Mouse (Mus musculus) NIH3T3 (cell line): ENCODE measurements at regions not wholly inside any gene's neighbourhood (a gene's known extent, or its start where the extent isn't known, plus 50 kb on each side); places are given as distances from the start of the nearest gene placed in this dataset.

ENCODE experiments used
- DNase-seq: peaks from one replicate; pipeline ENCODE4 v3.0.0-alpha.2; 2012; ENCODE audit warnings: low read depth

DNA sequence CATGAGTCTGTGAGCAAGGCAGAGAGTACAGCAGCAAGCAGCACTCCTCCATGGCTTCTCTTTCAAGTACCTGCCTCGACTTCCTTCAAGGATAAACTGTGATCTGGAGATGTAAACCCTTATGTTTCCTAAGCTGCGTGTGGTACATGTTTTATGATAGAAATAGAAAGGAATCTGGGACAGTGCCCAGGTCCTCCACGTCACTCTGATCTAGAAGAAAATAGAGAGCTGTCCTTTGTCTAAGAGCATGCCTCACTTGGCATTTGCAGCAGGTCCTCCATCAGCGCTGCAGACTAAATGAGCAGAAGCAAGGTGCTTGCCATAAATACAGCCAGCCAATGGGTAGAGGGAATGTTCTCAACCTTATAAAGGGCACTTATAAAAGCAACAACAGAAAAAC, 156.3 kb upstream of the Zfp618 start:
- DNase-seq = peak; percentile 47

DNA sequence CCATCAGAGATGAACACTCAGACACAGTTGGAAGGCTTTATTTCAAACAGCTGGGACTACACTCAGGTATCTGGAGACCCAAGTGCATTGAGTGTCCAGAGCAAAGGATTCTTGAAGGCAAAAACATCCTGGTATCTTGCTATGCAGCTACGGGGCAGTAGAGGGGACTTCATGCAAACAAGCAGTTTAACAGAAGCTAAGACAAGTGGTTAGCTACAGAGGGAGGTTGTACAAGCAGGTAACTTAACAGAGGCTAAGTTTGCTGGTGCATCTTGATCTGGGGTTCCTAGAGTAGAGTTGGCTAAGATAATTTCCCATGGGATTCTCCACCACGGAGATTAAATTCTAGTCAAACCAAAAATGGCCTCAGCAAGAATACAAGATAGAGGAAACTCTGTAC, 145.5 kb upstream of the Zfp618 start:
- no peak for DNase-seq

DNA sequence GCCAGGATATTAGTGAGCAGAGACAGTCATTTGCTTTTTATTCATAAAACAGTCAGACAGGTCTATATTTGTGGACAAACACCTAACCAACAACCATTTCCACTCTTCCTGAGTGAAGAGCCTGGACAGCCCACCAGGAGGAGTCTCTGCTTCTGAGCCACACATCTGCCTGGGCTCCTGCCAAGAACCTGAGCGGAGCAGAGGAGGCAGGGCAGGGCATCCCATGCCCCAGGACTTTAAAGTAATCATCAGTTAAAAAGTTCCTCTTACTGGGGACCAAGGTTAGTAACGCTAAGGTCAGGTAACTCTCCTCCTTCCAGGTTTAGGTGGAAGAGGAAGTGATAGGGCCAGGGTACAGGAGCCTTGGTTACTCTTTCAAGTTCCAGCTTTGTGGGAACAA, 144.1 kb upstream of the Zfp618 start:
- DNase-seq = peak; percentile 43

DNA sequence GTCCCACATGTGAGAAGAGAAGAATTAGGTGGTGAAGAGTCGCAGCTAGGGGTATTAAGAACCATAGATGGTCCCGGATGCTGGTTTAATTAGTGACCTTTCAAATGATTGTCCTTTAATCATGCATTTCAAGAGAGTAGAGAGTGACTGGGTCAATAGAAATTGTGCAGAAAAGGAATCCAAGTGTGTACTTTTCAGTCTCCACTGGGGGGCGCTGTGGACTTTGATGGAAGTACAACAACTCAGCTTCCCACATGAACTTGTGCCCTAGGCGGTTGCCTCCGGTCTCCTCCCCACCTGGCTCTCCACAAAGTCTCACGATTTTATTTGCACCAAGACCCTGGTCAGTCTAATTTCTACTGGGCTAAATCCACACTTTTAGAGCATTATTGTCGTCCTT, 142.8 kb upstream of the Zfp618 start:
- DNase-seq = peak; percentile 72

DNA sequence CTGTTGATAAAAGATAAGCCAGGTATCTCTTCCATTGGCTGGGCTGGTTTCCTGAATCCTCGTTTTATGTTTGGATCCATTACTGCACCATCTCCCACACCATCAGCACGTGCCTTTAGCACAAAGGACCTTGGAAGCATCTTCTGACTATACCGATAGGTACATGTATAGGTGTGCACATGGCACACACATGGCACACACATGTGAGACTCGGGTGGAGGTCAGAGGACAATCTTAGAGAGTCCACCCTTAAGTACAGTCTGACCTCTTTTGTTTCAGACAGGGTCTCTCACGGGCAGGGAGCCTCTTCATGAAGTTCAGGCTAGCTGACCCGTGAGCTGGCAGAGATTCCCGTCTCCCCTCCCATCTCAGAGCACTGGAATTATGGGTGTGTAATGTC, 142.3 kb upstream of the Zfp618 start:
- no peak for DNase-seq

DNA sequence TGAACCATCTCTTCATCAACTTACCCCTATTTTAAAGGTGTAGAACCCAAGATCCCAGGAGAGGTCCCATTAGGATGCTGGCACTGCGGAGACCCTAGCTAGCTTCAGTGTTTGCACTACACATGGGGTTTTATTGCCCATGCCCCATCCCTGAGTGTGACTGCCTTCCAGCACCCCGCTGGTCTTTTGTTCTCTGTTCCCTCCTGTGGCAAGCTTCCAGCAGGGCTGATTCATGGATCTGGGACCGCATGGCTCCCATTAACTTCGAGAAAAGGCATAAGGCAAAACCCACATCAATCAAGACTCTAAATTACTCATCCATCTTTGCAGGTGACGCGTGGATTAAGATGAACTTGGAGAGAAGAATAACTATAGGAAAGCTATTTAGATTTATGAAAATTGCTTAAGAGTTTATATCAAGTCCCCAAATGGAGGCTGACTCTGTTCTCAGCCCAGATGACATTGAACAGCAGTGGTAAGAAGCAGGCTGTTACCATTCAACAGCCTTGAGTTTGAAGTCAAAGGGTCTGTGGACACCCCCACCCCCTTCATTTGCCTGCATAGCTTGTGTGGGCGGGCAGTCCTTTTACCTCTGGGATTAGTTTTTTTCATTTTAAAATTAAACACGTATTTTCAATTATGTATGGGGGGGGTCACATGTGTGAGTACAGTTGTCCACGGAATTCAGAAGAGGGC, 141.7 kb upstream of the Zfp618 start:
- DNase-seq = peak; percentile 83

DNA sequence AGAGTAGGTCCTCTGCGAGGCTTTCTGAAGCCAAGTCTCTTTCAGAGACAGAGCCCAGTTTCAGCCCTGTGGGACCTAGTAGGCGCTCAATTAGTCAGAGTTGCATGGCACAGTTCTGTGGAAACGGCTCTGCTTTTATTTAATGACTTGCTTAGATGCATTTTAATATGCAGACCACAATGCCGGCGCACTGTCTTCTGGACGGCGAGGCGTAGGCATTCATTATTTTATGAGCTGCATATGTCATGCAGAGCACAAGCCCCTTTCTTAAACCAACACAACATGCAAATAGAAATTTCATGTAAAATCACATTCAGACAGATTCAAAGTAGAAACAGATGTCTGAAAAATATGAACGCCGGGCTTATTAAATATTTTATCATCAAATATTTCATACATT, 140.8 kb upstream of the Zfp618 start:
- DNase-seq = no peak

DNA sequence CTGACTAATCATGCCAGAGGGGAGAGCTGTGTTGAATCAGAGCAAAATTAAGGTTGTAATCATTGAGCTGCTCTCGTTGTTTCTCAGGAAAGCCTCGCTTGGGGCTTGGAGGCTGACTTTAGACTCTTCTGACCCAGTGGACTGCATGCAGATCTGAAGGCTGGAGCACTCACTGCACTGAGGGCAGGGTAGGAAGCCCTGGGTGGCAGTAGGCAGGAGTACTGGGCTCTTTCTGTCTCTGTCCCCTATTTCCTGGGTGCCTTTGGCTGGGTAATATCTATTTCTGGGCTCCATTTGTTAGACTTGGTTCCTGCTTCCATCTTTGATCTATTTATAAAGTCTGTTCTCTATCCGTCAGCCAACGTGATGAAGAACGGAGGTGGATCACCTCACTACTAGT, 140.1 kb upstream of the Zfp618 start:
- no peak for DNase-seq

DNA sequence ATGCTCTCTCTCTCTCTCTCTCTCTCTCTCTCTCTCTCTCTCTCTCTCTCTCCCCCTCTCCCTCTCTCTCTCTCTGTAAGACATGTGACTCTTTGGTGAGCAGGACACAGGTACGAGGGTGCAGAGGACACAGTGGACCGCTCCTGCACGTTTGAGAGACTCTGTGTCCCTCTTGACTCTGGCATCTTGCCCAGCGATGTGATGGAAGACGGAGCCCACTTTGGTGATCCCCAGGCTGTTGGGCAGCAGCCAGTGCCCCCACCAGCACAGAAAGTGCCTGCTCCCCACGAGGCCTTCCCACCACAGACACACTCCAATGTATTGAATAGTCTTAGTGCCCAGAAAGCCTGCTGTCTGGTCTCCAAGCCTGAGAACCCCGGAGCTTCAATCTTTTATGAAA, 136.4 kb upstream of the Zfp618 start:
- DNase-seq = no peak

DNA sequence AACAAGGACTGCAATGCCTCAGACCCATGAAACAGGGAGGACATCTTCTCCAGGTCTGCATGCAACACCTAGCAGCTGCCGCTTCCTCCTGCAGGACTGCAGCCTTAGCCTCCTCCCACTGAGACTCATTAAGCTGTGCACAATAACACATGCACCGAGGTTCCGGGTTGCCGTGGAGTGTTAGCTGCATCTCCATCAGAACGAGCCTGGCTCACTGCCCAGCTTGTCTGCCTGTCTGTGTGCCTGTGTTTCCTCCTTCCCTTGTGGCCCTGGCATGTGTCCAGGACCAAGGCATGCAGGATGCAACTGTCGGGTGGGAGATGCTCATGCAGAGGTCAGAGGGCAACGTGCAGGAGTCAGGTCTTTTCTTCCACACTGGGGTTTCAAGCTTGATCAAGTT, 131.4 kb upstream of the Zfp618 start:
- DNase-seq = peak; percentile 21

DNA sequence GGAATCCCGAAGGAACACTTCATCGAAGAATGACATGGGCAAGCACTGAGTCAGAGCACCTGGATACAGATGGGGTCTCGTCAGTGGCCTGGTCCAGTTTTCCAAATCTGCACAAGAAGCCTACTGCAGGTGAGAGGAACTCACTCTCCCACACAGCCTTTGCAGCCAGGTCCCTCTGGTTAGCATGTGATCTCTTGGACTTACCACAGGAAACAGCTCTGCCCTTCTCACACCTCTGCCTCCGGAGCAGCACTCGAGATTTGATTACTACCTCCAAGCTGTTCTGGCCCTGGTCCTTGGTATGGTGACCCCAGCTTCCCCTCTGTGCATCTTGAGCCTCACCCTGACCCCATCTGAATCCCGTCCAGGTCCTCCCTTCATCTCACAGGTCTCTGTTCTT, 128.5 kb upstream of the Zfp618 start:
- DNase-seq = no peak

DNA sequence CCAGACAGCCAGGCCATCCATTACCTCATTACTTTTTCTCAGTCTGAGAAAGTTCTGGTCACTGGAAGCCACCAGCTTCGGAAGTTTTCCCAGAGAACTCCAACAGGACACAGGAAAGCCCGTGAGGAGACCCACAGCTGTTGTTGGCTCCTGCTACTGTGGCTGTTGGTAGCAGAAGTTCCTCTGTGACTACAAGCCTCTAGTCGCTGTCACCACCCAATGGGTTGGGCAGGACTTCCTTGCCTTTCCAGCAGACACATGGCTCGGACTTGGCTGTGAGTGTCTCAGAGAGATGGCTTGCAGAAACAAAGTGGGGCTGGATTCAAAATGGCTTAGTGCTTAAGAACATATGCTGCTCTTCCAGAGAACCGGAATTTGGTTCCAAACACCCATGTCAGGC, 114.8 kb upstream of the Zfp618 start:
- no peak for DNase-seq

DNA sequence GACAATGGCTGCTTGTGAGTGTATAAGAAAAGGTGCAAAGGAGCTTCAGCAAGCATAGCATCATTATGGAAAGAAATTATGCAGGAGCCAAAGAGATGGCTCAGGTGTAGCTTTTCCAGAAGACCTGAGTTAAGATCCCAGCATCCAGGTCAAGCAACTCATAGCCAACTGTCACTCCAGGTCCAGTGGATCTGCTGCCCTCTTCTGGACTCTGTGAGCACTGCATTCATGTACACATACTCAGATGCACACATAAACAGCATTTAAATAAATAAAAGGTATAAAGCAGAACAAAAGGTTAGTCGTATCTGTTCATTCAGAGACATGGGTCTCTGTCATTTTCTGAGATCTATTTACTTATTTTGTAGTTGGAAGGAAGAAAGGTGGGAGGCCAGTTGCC, 112.0 kb upstream of the Zfp618 start:
- DNase-seq = peak; percentile 32

DNA sequence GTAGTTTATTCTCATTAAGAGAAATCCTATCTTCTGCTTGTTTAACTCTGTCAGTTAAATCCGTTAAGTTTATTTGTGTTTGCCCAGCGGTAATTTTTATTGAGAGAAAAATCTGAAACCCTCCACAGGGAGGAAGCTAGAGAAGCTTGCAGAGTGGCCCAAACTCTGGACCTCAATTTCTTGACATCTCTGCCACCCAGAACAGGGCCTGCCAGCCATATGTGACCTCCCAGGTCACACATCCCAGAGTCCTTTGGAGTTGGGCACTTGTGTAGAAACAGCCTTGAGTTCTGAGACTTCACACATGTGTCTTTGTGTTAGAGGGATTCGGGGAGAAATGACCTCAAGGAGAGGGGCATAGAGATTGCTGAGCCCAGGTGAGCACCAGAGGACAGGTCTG, 109.0 kb upstream of the Zfp618 start:
- DNase-seq = no peak

DNA sequence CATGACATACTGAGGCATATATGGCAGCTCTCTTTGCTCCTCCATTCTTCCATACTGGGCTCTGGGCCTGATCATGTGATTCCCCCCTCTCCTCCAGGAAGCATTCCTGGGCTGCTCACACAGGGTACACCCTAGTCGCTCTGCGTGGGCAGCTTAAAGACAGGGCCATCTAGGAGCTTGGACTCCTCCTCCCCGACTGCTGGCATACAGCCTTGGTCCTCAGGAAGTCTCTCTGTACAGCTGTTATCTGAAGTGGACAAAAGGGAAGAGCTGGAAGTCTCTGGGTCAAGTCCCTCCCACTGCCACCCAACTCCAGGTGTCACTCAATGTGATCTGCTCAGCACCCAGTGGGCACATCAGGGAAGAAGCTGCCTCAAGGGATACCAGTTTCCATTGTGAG, 102.6 kb upstream of the Zfp618 start:
- no peak for DNase-seq

DNA sequence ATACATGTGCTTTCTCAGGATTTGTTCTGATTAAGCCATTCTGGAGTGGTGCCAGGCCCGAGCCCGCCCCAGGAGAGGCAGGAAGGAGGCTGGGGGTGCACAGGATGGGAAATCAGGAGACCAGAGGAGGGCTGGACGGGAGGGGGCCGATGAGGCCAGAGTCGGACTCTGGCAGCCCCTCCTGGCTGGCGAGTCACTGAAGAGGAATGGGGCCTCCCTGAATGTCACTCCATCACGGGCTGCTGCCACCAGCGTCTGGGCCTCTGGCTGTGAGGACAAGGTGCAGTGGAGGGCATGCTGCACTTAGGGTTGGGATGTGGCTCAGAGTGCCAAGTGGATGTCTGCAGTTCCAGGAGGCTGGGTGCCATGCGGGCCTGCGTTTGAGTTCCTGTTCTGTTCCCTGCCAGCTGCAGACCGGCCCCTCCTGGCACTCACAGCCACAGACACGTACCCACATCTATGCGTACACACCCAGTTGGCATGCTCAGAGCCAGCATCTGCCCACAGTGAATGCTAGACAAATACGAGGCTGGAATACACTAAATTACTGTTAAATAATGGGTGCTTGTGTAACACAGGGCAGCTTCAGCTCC, 94.9 kb upstream of the Zfp618 start:
- DNase-seq = peak; percentile 33

DNA sequence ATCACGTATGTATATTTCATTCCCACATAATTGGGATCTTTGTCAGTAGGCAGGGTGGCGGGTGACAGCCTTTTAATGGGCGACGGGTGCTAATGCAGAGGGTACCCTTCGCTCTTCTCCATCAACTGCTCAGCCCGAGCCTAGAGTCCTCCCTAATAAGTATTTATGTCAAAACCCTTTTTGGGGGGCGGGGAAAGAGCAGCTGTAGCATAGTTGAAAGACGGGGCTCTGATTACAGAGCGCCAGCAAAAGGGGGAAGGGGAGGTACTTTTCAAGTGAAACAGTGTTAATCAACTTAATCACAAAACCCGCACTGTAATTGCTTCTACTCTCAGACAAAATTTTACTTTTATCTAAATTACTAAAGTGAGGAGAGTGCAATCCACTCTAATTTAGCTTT, 92.8 kb upstream of the Zfp618 start:
- DNase-seq = no peak

DNA sequence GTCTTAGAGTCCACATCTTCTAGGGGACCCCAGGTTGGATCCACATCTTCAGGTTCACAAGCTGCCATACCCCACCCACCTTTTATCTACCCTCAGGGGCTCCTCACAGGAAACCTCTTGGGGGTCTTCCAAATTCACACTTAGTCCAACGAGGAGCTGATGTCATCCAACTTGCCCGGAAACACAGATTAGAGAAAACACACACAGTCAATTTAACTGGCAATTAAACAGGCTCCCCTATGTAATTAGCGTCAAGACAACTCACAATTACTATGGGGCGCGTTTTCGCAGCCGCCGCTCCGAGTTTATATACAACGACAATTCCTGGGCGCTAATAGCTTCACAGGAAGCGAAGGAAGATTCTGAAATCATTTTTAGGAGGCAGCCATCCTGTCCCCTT, 91.4 kb upstream of the Zfp618 start:
- no peak for DNase-seq

DNA sequence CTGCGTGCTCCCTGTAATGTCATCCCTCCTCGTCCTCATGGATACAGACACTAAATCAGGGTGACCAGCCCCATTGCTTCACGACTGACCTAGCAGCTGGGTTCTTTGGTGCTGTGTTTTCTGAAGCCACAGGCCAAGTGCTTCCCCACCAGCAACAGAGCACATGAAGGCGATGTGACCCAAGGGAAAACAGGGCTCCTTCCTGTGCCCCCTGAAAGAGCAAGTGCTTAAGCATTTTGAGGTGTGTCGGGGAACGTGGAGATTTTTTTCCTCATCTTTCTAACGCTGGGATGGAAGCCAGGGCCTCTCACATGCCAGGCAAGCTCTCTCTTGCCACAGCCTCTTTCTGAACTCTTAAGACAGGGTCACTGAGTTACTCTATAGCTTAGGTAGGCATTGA, 87.3 kb upstream of the Zfp618 start:
- no peak for DNase-seq

DNA sequence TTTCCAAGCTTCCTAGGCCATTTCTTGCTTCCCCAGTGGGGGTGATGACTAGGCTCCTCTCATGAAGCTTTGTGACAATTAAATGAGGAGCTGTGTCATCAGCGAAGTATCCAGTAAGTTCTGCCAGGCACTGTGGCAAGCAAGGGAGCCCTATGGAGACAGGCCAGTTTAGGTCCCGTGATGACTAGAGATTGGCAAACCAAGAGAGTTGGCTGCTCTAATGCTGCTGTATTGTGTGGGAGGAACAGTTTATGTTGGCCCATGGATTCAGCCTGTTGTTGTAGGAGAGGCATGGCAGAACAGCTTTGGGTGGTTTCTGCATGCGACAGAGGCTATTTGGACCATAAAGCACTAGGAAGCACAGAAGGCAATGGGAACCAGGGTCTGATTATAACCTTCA, 86.4 kb upstream of the Zfp618 start:
- DNase-seq = peak; percentile 85

DNA sequence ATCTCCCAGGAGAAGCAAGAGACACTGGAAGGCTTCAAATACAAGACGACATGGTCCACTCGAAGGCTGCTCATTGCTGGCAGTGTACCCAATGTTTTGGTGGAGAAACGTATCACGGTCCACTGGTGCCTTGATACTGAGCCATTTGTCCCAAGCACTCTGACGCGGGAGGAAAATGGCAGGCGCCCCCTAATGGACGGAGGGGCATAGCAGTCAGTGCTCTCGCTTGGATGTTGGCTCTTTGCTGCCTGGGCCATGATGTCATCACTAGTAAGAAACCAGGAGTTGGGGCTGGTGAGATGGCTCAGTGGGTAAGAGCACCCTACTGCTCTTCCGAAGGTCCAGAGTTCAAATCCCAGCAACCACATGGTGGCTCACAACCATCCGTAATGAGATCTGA, 83.5 kb upstream of the Zfp618 start:
- peak; percentile 45 for DNase-seq

DNA sequence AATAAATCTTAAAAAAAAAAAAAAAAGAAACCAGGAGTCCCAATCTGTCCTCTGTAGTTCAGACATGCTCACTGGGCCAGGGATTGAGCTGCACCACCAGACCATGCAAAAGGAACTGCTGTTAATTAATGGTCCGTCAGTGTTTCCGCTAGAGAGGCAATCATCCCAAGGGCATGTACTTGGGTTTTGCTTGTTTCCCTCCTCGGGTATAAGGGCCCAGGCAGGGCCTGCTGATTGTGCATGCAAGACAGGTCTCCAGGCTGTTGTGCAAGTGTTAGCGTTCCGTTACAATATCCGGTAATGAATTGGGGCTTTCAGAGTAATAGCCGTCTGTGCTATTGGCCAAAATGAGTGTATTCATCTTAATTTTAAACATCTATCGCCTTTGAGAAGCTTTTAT, 83.1 kb upstream of the Zfp618 start:
- no peak for DNase-seq

DNA sequence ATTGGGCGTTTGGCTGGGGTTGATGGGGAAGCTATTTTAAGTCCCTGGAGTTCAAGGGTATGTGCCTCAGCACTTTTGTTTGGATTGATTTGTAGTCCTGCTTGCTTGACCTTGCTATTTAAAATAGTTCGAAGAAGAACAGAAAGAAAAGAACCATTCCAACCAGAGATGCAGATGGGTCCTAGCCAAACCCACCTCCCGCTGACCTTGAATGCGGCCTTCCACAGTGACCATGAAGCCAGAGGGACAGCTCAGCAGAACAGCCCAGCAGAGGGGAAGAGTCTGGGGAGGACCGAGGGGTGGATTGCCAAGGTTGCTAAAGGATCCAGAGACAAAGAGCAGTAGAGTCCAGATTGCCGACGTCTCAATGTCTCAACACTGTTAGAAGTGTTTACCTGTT, 76.6 kb upstream of the Zfp618 start:
- DNase-seq = no peak

DNA sequence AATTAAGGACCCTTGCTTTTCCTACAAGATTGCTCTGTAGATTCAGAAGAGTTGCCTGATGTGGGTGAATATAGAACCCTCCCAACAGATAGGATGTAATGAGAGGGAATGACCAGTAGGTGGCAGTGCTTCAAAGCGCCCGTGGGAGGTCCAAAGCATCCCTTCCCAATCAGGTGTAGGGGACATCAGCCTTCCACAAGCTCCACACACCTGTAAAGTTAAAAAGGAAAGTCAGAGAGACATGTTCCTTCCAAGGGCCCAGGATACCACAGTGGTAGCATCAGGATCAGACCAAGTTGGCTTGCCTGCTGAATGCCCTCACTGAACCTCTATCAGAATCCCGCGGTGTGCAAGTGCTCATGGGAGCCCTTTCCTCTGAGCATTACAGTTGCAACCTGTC, 75.7 kb upstream of the Zfp618 start:
- DNase-seq = peak; percentile 73
